Mouse (Mus musculus) adipose tissue, adult 10 weeks (tissue): Measurements from ENCODE around the gene Olfr820. TPM values are rescaled to one million over a fixed set of nuclear protein-coding genes. Genes with fewer than 3 reads are reported as not detected.

Experiments used
- polyA plus RNA-seq: library from polyadenylated mRNA; stranded (reverse); fragments of 350-450 nt; fragmentation: Illumina TruSeq; extraction: RNeasy Lipid Tissue Mini Kit (QIAGEN cat#74804); gene quantifications from one replicate; pipeline ENCODE4 v1.2.3, GENCODE M21; 2014; ENCODE audit warnings: low read depth, low replicate concordance

Gene Olfr820
- not detected for polyA plus RNA-seq

GRCm38 (mm10) chr10:130012321-130012720 is at the start of gene Olfr820:
Gene Olfr820 (plus strand): TSS chr10:130012621.

GRCm38 (mm10) chr10:129967166-129967565 is 45.3 kb upstream of the Olfr820 start, which contains the start of gene Olfr819:
Gene Olfr819 (minus strand): TSS chr10:129967266.

GRCm38 (mm10) chr10:129976040-129976439 is 36.4 kb upstream of the Olfr820 start, which contains the start of gene Olfr247:
Gene Olfr247 (minus strand): TSS chr10:129976140.

GRCm38 (mm10) chr10:129984962-129985361 is 27.5 kb upstream of the Olfr820 start, which contains the start of gene Gm10310:
Gene Gm10310 (minus strand): TSS chr10:129985062.

GRCm38 (mm10) chr10:130030048-130030447 is 17.6 kb downstream of the Olfr820 start, which contains the start of gene Olfr821:
Gene Olfr821 (plus strand): TSS chr10:130030348.

Other genes starting within 250 kb of the Olfr820 start
- gene Olfr808, start 247.1 kb upstream of the Olfr820 start, polyA plus RNA-seq: not detected
- gene Olfr809, start 238.0 kb upstream of the Olfr820 start, polyA plus RNA-seq: not detected
- gene Olfr810, start 217.7 kb upstream of the Olfr820 start, polyA plus RNA-seq: not detected
- not detected for gene Olfr811, start 208.2 kb upstream of the Olfr820 start, polyA plus RNA-seq
- gene Olfr812, start 166.5 kb upstream of the Olfr820 start, polyA plus RNA-seq: not detected
- not detected for gene Olfr813, start 157.3 kb upstream of the Olfr820 start, polyA plus RNA-seq
- not detected for gene Olfr814, start 132.8 kb upstream of the Olfr820 start, polyA plus RNA-seq
- gene Olfr815, start 106.8 kb upstream of the Olfr820 start, polyA plus RNA-seq: not detected
- not detected for gene Olfr816, start 97.0 kb upstream of the Olfr820 start, polyA plus RNA-seq
- gene Olfr818, start 63.5 kb upstream of the Olfr820 start, polyA plus RNA-seq: not detected
- gene Olfr819, start 45.4 kb upstream of the Olfr820 start, polyA plus RNA-seq: not detected
- gene Olfr247, start 36.5 kb upstream of the Olfr820 start, polyA plus RNA-seq: not detected
- gene Gm10310, start 27.6 kb upstream of the Olfr820 start, polyA plus RNA-seq: not detected
- not detected for gene Olfr821, start 17.7 kb downstream of the Olfr820 start, polyA plus RNA-seq
- gene Olfr822, start 58.6 kb downstream of the Olfr820 start, polyA plus RNA-seq: not detected
- gene Olfr823, start 102.8 kb downstream of the Olfr820 start, polyA plus RNA-seq: not detected
- gene Olfr824, start 117.4 kb downstream of the Olfr820 start, polyA plus RNA-seq: not detected
- gene Olfr825, start 154.1 kb downstream of the Olfr820 start, polyA plus RNA-seq: not detected
- gene Olfr826, start 171.6 kb downstream of the Olfr820 start, polyA plus RNA-seq: not detected
- not detected for gene Olfr827, start 201.8 kb downstream of the Olfr820 start, polyA plus RNA-seq